Mouse (Mus musculus) liver, embryonic 14.5 days (tissue): ENCODE measurements around the gene Ak1. TPM values are rescaled to one million over a fixed set of nuclear protein-coding genes. Genes with fewer than 3 reads are reported as not detected.

Experiments
- ATAC-seq: fragments of 200-750 bp; cut with Nextera tagmentation; 2 replicates; pipeline ENCODE4 v1.8.0; 2017; ENCODE audit warnings: moderate number of reproducible peaks, mild to moderate bottlenecking, moderate library complexity; ENCODE audit not compliant: insufficient read depth
- DNase-seq, 3 experiments: peaks; one replicate each; pipeline ENCODE4 v3.0.0-alpha.2; 2012 to 2013; ENCODE audit warnings: low read depth in 3 of 3, low spot score in 3 of 3
- H3K27ac ChIP-seq: fragments of 300-500 bp; sonication (generic); 2 replicates; pipeline ENCODE4 v1.5.1; 2014; ENCODE audit warnings: moderate library complexity, mild to moderate bottlenecking, control low read depth, inconsistent platforms
- H3K27me3 ChIP-seq: fragments of 300-500 bp; sonication (generic); 2 replicates; pipeline ENCODE4 v1.6.1; 2014; ENCODE audit warnings: mild to moderate bottlenecking, low read length, moderate library complexity; ENCODE audit not compliant: control insufficient read depth, insufficient read depth
- H3K36me3 ChIP-seq: fragments of 300-500 bp; sonication (generic); replicated peaks from 2 replicates; pipeline ENCODE4 v1.6.1; 2014; ENCODE audit warnings: low read depth; ENCODE audit not compliant: control insufficient read depth, insufficient read depth
- H3K4me1 ChIP-seq, 2 experiments: fragments of 200-500 bp in 1 of 2; fragments of 300-500 bp in 1 of 2; sonication (generic) in 1 of 2; replicated peaks; 2 replicates each; pipeline ENCODE4 v1.6.1; 2012 to 2014; ENCODE audit warnings: antibody characterized with exemption in 1 of 2, inconsistent platforms in 1 of 2, low read length in 1 of 2; ENCODE audit not compliant: control insufficient read depth in 2 of 2, insufficient read depth in 2 of 2
- H3K4me2 ChIP-seq: fragments of 300-500 bp; sonication (generic); 2 replicates; pipeline ENCODE4 v1.6.1; 2014; ENCODE audit warnings: low read depth, mild to moderate bottlenecking, control low read depth, moderate library complexity
- H3K4me3 ChIP-seq, 2 experiments: fragments of 200-500 bp in 1 of 2; fragments of 300-500 bp in 1 of 2; sonication (generic) in 1 of 2; 2 replicates each; pipeline ENCODE4 v1.5.1; 2012 to 2014; ENCODE audit warnings: low read depth in 2 of 2, low read length in 2 of 2, mild to moderate bottlenecking in 2 of 2, control low read depth in 1 of 2, inconsistent platforms in 1 of 2, moderate library complexity in 1 of 2; ENCODE audit not compliant: insufficient read depth in 1 of 2
- H3K9ac ChIP-seq: fragments of 300-500 bp; sonication (generic); replicated peaks from 2 replicates; pipeline ENCODE4 v1.6.1; 2014; ENCODE audit warnings: mild to moderate bottlenecking, control low read depth, moderate library complexity
- H3K9me3 ChIP-seq: fragments of 300-500 bp; sonication (generic); 2 replicates; pipeline ENCODE4 v1.6.1; 2016; ENCODE audit warnings: low read length, mixed read lengths; ENCODE audit not compliant: control insufficient read depth
- CTCF ChIP-seq: IDR thresholded peaks from 2 replicates; pipeline ENCODE4 v1.5.1; 2016; ENCODE audit warnings: antibody characterized with exemption, low read depth, control low read depth
- EP300 ChIP-seq: IDR thresholded peaks from 2 replicates; pipeline ENCODE4 v1.6.1; 2016; ENCODE audit warnings: antibody characterized with exemption, low read depth
- whole genome bisulfite sequencing: fragments of 180-500 bp; shearing (Covaris S2); extraction: QIAGEN DNeasy Blood & Tissue Kit; methylation state at CpG from one replicate; pipeline ENCODE4 v1.1.7; 2014; ENCODE audit not compliant: insufficient replicate concordance; 5-methylcytosine and 5-hydroxymethylcytosine counted together
- polyA plus RNA-seq, 2 experiments: library from polyadenylated mRNA; depleted of rRNA in 1 of 2; stranded (reverse) in 1 of 2; unstranded in 1 of 2; fragments of >200 nt; fragmentation: Nextera tagmentation in 1 of 2; extraction: Ambion mirVana in 1 of 2; gene quantifications; 2 replicates each; pipeline versions ENCODE4 v1.2.1 to v1.2.3; 2012 to 2014

Ak1 gene
- polyA plus RNA-seq, 2 experiments, result 0.37 to 0.44 TPM

DNA sequence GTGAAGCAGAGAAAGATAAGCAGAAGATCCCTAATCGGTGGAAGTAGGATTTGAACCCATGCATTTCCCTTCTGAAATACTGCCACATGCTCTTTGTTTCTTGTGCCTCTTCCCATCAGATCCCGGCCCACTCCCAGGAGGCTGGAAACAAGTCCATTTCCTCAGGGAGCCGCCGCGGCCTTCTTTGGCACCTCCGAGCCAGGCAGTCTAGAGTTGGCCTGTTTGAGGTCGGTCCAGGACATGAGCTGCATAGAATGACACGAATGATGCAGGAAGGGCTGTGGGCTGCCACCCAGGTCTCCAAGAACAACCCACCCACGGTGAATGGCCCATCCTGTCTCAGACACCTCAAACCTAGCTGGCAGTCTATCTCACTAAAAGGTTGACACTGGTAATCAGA lies 45.0 kb upstream of the Ak1 start:
- H3K9ac ChIP-seq, result no peak overlapping the region
- TF ChIP-seq EP300 (no peak), CTCF (no peak)
- H3K36me3 ChIP-seq, result no peaks in the 10 kb centered on the region
- H3K4me1 ChIP-seq, result peaks cover 5 to 8% of the 10 kb centered on the region in 2 experiments
- WGBS, result 71% methylated on average over 9 of the region's 9 CpGs
- no peak for ATAC-seq
- H3K9me3 ChIP-seq, result no peaks in the 10 kb centered on the region
- no peak overlapping the region for H3K4me2 ChIP-seq
- DNase-seq, result no peak
- no peak overlapping the region for H3K27ac ChIP-seq
- H3K27me3 ChIP-seq, result peaks cover 7% of the 10 kb centered on the region
- H3K4me3 ChIP-seq, result no peak overlapping the region

DNA sequence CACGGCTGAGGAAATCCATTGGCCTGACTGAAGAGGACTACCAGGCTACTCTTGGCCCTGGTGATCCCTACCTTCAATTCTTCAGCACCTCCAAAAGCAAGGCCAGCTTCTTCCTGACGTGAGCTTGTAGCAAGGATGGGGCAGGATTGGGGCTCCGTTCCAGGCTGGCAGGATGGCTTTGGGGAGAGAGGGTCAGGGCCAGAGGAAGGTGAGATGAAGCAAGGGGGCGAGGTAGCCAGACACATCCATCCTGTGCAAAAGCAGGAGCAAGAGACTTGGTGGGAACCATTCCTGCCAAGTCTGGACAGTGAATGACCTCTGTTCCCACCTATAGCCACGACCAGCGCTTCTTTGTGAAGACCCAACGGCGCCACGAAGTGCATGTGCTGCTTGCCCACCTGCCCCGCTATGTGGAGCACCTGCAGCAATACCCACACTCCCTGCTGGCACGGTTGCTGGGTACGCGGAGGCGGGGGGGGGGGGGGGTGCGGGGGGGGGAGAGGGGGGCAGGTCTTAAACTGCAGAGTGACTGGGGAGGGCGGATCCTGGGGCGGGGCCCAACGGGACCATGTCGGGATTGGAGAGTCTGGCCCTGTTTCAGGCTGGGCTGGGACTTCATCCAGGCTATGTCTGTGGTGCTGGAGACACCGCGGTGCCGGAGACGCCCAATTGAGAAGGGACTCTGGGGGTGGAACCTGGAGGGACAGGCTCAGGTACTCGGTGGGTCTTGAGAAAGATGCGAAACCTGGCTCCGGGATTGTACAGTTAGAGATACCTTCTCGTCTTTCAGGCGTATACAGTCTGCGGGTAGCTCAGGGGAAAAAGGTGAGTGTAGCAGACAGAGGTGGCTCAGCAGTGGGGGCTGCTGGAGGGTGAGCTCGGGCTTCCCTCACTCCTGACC lies 43.2 kb upstream of the Ak1 start:
- Histone ChIP-seq H3K27me3 (peaks cover 7% of the 10 kb centered on the region), H3K9me3 (no peaks in the 10 kb centered on the region), H3K4me2 (no peak overlapping the region), H3K9ac (no peak overlapping the region), H3K4me1 (peaks cover 9% of the 10 kb centered on the region in 2 experiments), H3K27ac (no peak overlapping the region), H3K4me3 (no peak overlapping the region), H3K36me3 (no peaks in the 10 kb centered on the region)
- TF ChIP-seq EP300, result no peak
- no peak for TF ChIP-seq CTCF
- DNase-seq (no peak), ATAC-seq (no peak)
- WGBS, result 39% methylated on average over 25 of the region's 30 CpGs

DNA sequence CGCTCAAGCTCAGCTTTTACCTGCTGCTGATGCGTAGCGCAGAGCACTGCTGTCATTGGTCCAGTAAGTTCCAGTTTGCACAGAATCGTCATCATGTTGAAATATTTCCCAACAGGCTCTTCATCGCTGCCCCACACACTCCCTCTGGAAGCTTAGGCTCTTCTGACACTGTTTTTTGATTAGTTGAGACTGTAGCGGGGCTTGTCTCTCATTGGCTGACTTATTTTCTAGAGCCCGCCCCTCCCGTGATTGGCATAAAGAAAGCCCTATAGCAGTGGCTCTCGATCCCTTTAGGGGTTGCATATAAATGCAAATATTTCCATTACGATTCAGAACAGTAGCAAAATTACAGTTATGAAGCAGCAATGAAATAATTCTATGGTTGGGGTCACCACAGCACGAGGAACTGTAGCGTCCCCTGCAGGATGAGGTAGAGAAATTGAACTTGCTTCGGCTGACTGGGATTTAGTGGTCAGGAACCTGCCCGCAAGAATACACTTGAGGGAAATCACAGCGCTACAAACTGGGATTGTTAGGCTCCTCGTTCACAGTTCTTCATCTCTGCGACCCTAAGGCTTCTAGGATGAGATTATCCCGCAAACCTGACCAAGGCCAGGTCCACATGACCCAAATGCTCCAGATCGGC lies 40.0 kb upstream of the Ak1 start:
- no peak overlapping the region for H3K27ac ChIP-seq
- peaks cover 7% of the 10 kb centered on the region; the same call in 1 of the 2 replicates for H3K27me3 ChIP-seq
- no peak overlapping the region for H3K9ac ChIP-seq
- TF ChIP-seq CTCF (no peak), EP300 (no peak)
- ATAC-seq (peak; percentile 38; the same call in 1 of the 2 replicates), DNase-seq (peak in 1 of 3 experiments; percentile 33)
- H3K4me1 ChIP-seq, result peaks cover 4 to 14% of the 10 kb centered on the region in 2 experiments; a peak in 3 of 4 replicates
- WGBS, result 39% methylated on average over 19 of the region's 19 CpGs
- H3K4me2 ChIP-seq, result peak overlapping the region; percentile 34
- peak overlapping the region in 1 of 2 experiments; percentile 32; a peak in 1 of 4 replicates for H3K4me3 ChIP-seq
- no peaks in the 10 kb centered on the region for H3K36me3 ChIP-seq
- no peaks in the 10 kb centered on the region for H3K9me3 ChIP-seq

- H3K9ac ChIP-seq, result peak overlapping the region; percentile 24
Measured at GRCm38 (mm10) chr2:32582830-32583799, 38.4 kb upstream of the Ak1 start.

More at GRCm38 (mm10) chr2:32582830-32583799, 38.4 kb upstream of the Ak1 start:
- H3K9me3 ChIP-seq, result no peaks in the 10 kb centered on the region
- no peak overlapping the region for H3K27ac ChIP-seq
- DNase-seq, result peak in 2 of 3 experiments; percentile 66
- peak; percentile 98 for TF ChIP-seq CTCF
- TF ChIP-seq EP300, result no peak
- H3K4me2 ChIP-seq, result peak overlapping the region; percentile 63
- ATAC-seq, result peak; percentile 54
- WGBS, result 10% methylated on average over 37 of the region's 37 CpGs
- no peaks in the 10 kb centered on the region for H3K36me3 ChIP-seq
- peak overlapping the region; percentile 8 to 28 for H3K4me3 ChIP-seq
- H3K4me1 ChIP-seq, result peaks cover 4 to 25% of the 10 kb centered on the region in 2 experiments; a peak in 3 of 4 replicates
- H3K27me3 ChIP-seq, result peaks cover 7% of the 10 kb centered on the region; the same call in 1 of the 2 replicates
